Mouse (Mus musculus) hindbrain, embryonic 10.5 days (tissue): ENCODE data around the gene Zfp777. TPM values are rescaled to one million over a fixed set of nuclear protein-coding genes. Genes with fewer than 3 reads are reported as not detected.

ENCODE experiments used
- DNase-seq: peaks from one replicate; pipeline ENCODE4 v3.0.0-alpha.2; 2017; ENCODE audit warnings: low spot score
- H3K27ac ChIP-seq: fragments of 300-500 bp; sonication (generic); 2 replicates; pipeline ENCODE4 v1.5.1; 2016; ENCODE audit warnings: mild to moderate bottlenecking, moderate library complexity
- H3K27me3 ChIP-seq: fragments of 300-500 bp; sonication (generic); 2 replicates; pipeline ENCODE4 v1.6.1; 2016; ENCODE audit warnings: mild to moderate bottlenecking; ENCODE audit not compliant: poor library complexity, insufficient read depth, severe bottlenecking
- H3K36me3 ChIP-seq: fragments of 300-500 bp; sonication (generic); 2 replicates; pipeline ENCODE4 v1.6.1; 2016; ENCODE audit warnings: mild to moderate bottlenecking, moderate library complexity
- H3K4me1 ChIP-seq: fragments of 300-500 bp; sonication (generic); replicated peaks from 2 replicates; pipeline ENCODE4 v1.6.1; 2016; ENCODE audit warnings: mild to moderate bottlenecking
- H3K4me3 ChIP-seq: fragments of 300-500 bp; sonication (generic); 2 replicates; pipeline ENCODE4 v1.5.1; 2016; ENCODE audit warnings: mild to moderate bottlenecking, moderate library complexity
- H3K9me3 ChIP-seq: fragments of 300-500 bp; sonication (generic); 2 replicates; pipeline ENCODE4 v1.6.1; 2016; ENCODE audit warnings: mild to moderate bottlenecking, moderate library complexity
- WGBS: fragments of 180-500 bp; shearing (Covaris S2); methylation state at CpG from one replicate; pipeline ENCODE4 v1.1.7; 2016; 5-methylcytosine and 5-hydroxymethylcytosine counted together
- polyA plus RNA-seq: library from polyadenylated mRNA; unstranded; fragments of >200 nt; fragmentation: Nextera tagmentation; extraction: Ambion mirVana; gene quantifications from 2 replicates; pipeline ENCODE4 v1.2.1, GENCODE M21; 2016

Zfp777 gene
- polyA plus RNA-seq, 1 experiment from 2014 or later: 13.0 TPM

DNA sequence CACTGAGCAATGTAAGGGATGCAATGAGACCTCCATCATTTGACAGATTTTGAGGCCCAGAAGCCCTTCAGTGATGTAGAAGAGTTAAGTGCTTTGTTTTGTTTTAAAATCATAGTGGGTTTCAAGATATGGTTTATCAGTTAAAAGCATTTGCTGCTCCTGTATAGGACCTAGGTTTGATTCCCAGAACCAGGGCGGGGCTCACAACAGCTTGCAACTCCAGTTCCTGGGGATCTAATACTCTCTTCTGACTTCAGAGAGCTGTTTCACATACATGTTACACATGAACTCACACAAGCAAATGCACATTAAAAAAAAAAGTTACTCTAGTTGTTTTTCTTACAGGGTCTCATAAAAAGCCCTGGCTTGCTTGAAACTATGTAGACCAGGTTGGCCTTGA lies 12.2 kb upstream of the Zfp777 start:
- no peaks in the 10 kb centered on the region for H3K9me3 ChIP-seq
- no peaks in the 10 kb centered on the region for H3K27me3 ChIP-seq
- H3K27ac ChIP-seq: no peak overlapping the region
- 96% methylated on average over 1 of the region's 1 CpGs for WGBS
- no peak for DNase-seq
- H3K4me3 ChIP-seq: no peak overlapping the region
- peaks cover 52% of the 10 kb centered on the region for H3K36me3 ChIP-seq
- 0 out of 2 replicates have a peak, but pooled peaks cover 2% of the 10 kb centered on the region for H3K4me1 ChIP-seq

DNA sequence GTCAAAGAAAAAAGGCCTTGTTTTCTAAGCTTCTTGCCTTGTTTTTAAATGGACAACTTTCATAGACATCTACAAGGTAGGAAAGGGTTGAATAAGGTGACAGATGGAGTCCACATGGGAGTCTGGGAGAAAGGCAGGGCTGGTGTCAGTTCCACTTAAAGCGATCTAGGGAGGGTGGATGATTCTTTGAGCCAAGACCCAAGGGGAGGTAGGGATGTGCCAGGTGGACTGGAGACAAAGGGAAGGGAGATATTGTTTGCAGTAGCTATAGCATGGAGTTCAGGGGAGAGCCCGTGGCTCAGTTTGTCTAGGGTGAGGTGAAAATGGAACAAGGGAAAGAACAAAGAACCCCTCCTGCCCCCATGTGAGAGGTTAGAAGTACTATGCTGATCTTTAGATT lies 11.7 kb upstream of the Zfp777 start:
- Histone ChIP-seq H3K27me3 (no peaks in the 10 kb centered on the region), H3K4me1 (0 out of 2 replicates have a peak, but pooled peaks cover 2% of the 10 kb centered on the region), H3K27ac (no peak overlapping the region), H3K36me3 (peaks cover 48% of the 10 kb centered on the region), H3K9me3 (no peaks in the 10 kb centered on the region), H3K4me3 (no peak overlapping the region)
- DNase-seq: no peak
- 84% methylated on average over 2 of the region's 2 CpGs for WGBS

DNA sequence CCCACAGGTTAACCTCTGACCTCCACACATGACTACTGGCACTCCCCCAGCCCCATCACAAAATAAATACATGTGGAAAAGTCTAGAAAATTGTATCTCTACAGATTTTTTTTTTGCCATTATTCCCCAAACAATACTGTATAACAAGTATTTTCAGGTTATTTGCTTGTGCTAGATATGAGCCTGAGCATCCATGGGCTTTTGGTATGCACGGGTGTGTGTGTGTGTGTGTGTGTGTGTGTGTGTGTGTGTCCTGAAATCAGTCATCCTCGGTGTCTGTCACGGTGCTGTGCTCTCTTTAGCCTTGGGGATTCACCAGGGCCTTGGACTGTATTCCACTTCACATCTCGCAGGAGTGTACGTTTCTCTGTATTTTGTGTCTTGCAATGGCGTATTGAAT lies 3.4 kb upstream of the Zfp777 start:
- DNase-seq: no peak
- Histone ChIP-seq H3K4me1 (peaks cover 20% of the 10 kb centered on the region), H3K4me3 (no peak overlapping the region), H3K27ac (no peak overlapping the region), H3K9me3 (no peaks in the 10 kb centered on the region), H3K36me3 (peaks cover 3% of the 10 kb centered on the region; the same call in 1 of the 2 replicates), H3K27me3 (no peaks in the 10 kb centered on the region)
- 78% methylated on average over 6 of the region's 6 CpGs for WGBS

DNA sequence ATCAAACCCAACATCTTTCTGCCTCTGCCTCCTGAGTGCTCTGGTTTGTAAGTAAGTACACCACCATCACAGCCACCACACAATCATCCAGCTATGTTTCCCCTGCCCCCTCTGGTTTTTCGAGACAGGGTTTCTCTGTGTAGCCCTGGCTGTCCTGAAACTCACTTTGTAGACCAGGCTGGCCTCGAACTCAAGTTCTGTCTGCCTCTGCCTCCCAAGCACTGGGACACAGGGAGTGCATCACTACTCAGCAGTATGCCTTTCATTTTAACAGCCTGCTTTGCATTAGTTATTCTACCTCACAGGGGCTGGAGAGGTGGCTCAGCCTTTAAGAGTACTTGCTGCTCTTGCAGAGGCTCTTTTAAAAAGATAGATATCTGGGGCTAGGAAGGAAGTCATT lies 3.0 kb upstream of the Zfp777 start:
- no peaks in the 10 kb centered on the region for H3K27me3 ChIP-seq
- no peak for DNase-seq
- 83% methylated on average over 2 of the region's 2 CpGs for whole genome bisulfite sequencing
- H3K27ac ChIP-seq: no peak overlapping the region
- peaks cover 3% of the 10 kb centered on the region; the same call in 1 of the 2 replicates for H3K36me3 ChIP-seq
- H3K4me1 ChIP-seq: peaks cover 22% of the 10 kb centered on the region
- H3K9me3 ChIP-seq: no peaks in the 10 kb centered on the region
- no peak overlapping the region for H3K4me3 ChIP-seq

DNA sequence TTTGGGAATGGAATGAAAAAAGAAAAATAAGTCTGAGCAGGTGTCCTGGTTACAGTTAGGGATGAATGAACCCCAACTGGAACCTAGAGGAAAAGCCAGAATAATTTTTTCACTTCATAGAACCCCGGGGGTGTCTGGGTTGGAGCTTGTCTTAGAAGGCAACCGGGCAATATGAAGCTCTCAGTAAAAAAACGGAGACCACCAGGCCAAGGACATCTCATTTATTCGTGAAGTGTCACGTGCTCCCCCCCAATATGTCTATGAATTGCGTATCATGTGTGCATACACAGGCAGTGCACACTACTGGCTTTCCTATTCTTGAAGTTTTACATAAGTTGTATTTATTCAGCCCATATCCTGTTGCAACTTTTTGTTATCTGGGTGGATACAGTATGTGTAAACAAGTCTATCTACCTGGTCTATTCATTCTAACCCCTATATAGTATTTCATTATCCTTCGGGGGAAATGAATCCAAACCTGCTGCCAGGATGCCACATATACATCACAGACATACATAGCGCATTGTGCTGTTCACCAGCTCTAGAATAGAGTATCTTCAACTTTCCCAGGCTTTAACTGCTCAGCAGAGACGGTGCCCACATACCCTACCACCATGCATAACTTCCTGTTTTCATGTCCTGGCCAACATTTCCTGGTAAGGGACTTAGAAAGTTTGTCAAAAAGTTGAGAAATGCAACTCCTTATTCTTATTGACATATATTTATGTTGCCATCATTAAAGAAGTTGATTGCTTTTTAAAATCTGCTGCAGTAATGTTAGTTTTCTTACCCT lies 758 bp upstream of the Zfp777 start:
- Histone ChIP-seq H3K4me1 (peaks cover 25% of the 10 kb centered on the region), H3K9me3 (no peaks in the 10 kb centered on the region), H3K4me3 (peak overlapping the region; percentile 84), H3K27me3 (no peaks in the 10 kb centered on the region), H3K27ac (peak overlapping the region; percentile 94), H3K36me3 (peaks cover 9% of the 10 kb centered on the region)
- no peak for DNase-seq
- WGBS: 59% methylated on average over 9 of the region's 9 CpGs

DNA sequence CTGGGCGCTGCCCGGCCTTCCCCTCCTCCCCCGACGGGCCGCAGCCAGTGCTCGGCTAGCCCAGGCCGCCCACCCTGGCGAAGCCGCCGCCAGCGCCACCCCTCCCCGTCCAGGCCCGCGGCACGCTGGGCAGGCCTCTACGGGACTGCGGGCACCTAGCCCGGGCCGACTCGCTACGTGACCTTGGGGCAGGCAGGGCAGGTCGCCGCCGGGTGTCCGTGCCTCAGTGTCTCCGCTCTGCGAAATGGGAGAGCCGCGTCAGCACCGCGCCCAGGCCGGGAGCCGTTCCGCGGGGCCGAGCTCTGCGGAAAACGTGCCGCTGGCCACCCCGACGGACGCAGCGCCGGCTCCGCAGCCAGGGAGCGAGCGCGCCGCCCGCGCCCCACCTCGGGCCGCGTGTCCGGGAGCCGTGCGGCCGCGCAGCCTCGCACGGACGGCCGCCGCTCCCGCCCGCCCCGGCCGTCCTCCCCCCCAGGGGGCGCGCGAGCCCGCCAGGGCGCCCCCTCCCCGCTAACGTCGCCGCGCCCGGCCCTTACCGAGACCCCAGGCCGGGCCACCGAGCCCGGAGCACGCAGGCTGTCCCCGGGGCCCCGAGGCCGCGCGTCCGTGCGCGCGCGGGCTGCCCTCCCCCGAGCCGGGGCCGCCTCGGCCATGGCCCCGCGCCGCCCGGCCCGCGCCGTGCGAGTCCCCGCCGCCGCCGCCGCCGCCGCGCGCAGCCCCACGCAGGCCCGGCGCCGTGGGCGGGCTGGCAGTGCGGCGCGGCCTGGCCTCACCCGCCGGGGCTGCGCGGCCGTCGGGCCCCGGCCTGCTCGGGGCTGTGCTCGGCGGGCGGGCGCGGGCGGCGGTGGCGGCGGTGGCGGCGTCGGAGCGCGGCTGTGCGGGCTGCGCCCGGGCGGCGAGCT lies 1.0 kb downstream of the Zfp777 start:
- Histone ChIP-seq H3K36me3 (peaks cover 27% of the 10 kb centered on the region), H3K9me3 (no peaks in the 10 kb centered on the region), H3K27me3 (no peaks in the 10 kb centered on the region), H3K4me1 (peaks cover 25% of the 10 kb centered on the region), H3K4me3 (peak overlapping the region; percentile 84), H3K27ac (peak overlapping the region; percentile 94)
- WGBS: 9% methylated on average over 149 of the region's 150 CpGs
- peak; percentile 60 for DNase-seq

DNA sequence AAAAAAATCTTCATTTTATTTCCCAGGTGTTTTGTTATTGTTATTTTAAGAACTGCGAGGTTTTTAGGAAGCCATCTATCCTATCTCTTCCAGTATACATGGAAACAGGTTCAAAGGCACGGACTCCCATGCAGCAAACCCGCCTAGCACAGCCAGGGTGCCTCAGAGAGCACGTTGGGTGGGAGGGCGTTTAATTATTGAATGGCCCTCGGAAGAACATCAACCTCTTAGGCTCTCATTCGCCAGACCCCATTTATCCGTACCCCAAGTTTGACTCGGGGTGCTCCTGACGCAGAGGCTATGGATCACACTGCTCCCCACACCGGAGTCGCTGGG lies 1.6 kb downstream of the Zfp777 start:
- WGBS: 9% methylated on average over 12 of the region's 12 CpGs
- Histone ChIP-seq H3K27me3 (no peaks in the 10 kb centered on the region), H3K27ac (peak overlapping the region; percentile 94), H3K9me3 (no peaks in the 10 kb centered on the region), H3K4me1 (peaks cover 25% of the 10 kb centered on the region), H3K4me3 (peak overlapping the region; percentile 84), H3K36me3 (peaks cover 33% of the 10 kb centered on the region)
- no peak for DNase-seq

DNA sequence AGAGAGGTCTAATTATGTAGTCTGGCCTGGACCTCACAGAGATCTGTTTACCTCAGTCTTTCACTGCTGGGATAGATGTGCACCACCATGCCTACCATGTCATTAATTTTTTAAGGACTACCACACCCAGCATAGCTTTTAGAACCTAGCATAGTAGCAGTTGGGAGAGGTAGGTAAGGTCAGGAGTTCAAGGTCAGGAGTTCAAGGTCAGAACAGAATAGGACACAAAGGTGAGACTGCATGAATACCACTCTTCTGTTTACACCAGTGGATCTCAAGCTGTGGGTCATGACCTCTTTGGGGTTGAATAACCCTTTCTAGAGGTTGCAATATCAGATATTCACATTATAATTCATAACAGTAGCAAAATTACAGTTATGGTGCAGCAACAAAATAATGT lies 16.1 kb downstream of the Zfp777 start:
- DNase-seq: no peak
- H3K4me3 ChIP-seq: no peak overlapping the region
- H3K27ac ChIP-seq: no peak overlapping the region
- H3K27me3 ChIP-seq: no peaks in the 10 kb centered on the region
- no peaks in the 10 kb centered on the region for H3K4me1 ChIP-seq
- H3K9me3 ChIP-seq: no peaks in the 10 kb centered on the region
- H3K36me3 ChIP-seq: peaks cover 99% of the 10 kb centered on the region

DNA sequence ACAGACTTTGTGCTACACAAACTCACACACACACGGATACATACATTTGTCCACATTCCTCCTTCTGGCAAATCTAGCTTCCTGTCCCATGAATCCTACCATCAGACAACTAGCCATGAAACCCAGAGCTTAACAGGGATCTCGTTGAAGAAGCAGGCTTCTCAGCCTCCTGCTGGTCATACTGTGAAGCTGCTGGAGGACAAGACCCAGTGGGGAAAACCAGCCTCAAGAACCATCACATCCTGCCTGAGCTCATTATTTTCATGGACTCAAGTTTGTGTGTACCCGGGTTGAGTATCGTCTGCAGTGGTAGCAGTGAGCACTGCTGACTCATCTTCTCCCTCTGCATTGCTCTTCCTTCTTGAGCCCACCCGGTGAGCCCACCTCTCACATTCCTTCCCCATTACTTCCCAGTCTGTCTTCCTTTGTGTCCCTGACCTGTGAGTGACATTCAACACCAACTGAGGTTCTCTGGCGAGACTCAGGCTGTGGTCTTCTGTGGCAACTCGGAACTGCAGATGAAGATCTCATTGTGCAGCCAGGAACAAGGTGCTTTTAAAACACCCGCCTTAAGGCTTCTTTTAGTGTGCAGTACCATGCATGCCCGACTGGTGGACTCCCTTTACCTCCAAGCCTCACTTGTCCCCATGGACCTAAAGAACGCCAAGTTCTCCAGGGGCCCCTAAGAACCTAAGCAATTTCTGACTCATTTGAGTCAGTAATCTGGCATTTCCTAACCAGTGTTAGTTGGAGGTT lies 22.6 kb downstream of the Zfp777 start:
- no peak for DNase-seq
- Histone ChIP-seq H3K27ac (no peak overlapping the region), H3K36me3 (peaks cover 92% of the 10 kb centered on the region), H3K9me3 (peaks cover 16% of the 10 kb centered on the region), H3K27me3 (peaks cover 9% of the 10 kb centered on the region; the same call in 1 of the 2 replicates), H3K4me3 (no peak overlapping the region), H3K4me1 (peaks cover 13% of the 10 kb centered on the region)
- 83% methylated on average over 10 of the region's 10 CpGs for WGBS

DNA sequence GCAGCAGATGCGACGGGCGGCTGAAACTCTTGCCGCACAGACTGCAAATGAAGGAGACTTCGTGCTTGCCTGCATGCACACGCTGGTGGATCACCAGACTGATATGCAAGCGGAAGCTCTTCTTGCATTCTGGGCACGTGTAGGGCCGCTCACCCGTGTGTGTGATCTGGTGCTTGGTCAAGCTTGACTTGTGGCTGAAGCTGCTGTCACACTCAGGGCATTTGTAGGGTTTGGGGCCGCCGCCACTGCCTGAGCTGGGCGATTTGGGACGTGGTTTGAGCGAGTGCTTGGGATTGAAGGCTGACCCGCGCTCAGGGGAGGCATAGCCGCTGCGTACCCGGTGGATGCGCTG lies 23.7 kb downstream of the Zfp777 start:
- peak overlapping the region; percentile 9; the same call in 1 of the 2 replicates for H3K4me3 ChIP-seq
- H3K36me3 ChIP-seq: peaks cover 81% of the 10 kb centered on the region
- no peak for DNase-seq
- peaks cover 16% of the 10 kb centered on the region for H3K4me1 ChIP-seq
- H3K27me3 ChIP-seq: peaks cover 9% of the 10 kb centered on the region; the same call in 1 of the 2 replicates
- no peak overlapping the region for H3K27ac ChIP-seq
- WGBS: 70% methylated on average over 21 of the region's 21 CpGs
- peaks cover 16% of the 10 kb centered on the region for H3K9me3 ChIP-seq

DNA sequence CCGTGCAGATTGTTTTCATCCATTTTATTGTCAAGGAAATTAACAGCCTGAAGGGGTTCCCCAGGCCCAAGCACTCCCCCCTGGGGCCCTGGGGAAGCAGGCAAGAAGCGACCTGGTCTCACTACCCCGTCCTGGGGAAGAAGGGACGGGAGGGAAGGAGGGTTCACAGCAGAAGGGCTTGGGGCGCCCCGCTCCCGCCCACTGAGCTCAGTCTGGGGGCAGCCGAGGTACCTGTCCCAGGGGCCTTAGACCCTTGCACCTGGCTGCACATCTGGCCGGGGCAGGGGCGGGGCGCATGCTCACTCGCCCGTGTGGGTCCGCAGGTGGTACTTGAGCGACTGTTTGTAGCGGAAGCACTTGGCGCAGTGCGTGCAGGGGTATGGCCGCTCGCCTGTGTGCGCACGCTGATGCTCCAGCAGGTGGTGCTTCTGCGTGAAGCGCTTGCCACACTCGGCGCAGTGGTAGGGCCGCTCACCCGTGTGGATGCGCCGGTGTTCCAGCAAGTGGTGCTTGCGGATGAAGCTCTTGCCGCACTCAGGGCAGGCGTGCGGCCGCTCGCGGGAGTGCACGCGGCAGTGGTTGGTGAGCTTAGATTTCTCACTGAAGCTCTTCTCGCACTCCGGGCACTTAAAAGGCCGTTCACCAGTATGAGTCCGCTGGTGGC lies 24.2 kb downstream of the Zfp777 start:
- DNase-seq: peak; percentile 17
- WGBS: 73% methylated on average over 43 of the region's 43 CpGs
- Histone ChIP-seq H3K4me3 (peak overlapping the region; percentile 9; the same call in 1 of the 2 replicates), H3K4me1 (peaks cover 16% of the 10 kb centered on the region), H3K36me3 (peaks cover 76% of the 10 kb centered on the region), H3K27me3 (peaks cover 9% of the 10 kb centered on the region; the same call in 1 of the 2 replicates), H3K9me3 (peaks cover 16% of the 10 kb centered on the region), H3K27ac (no peak overlapping the region)

DNA sequence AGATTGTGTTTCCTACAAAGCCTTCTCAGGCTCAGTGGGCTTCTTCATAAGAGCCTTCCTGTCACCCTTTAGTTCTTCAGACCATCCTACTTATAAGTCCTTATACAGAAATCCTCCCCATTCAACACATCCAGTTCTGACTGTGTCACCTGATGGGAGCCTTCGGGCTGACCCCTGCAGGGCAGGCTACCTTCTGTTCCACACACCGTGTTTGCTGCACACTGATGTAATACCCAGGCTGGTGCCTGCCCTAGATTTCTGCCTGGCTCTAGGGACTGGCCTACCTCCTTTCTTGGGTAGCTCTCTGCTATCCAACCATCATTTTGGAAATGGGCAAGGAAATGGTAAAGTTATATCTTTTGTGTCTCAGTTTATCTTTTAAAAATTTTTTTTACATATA lies 26.0 kb downstream of the Zfp777 start:
- WGBS: 85% methylated on average over 2 of the region's 2 CpGs
- H3K36me3 ChIP-seq: peaks cover 64% of the 10 kb centered on the region

More for the DNA sequence above, 26.0 kb downstream of the Zfp777 start:
- no peak for DNase-seq
- Histone ChIP-seq H3K27ac (no peak overlapping the region), H3K9me3 (peaks cover 16% of the 10 kb centered on the region), H3K27me3 (peaks cover 9% of the 10 kb centered on the region; the same call in 1 of the 2 replicates), H3K4me1 (peaks cover 16% of the 10 kb centered on the region), H3K4me3 (no peak overlapping the region)
